Mouse (Mus musculus): ENCODE data around the gene 1700020N01Rik. TPM values are rescaled to one million over a fixed set of nuclear protein-coding genes. Genes with fewer than 3 reads are reported as not detected.

1700020N01Rik gene
- polyA plus RNA-seq, 1 experiment from 2014 or later: not detected

DNA sequence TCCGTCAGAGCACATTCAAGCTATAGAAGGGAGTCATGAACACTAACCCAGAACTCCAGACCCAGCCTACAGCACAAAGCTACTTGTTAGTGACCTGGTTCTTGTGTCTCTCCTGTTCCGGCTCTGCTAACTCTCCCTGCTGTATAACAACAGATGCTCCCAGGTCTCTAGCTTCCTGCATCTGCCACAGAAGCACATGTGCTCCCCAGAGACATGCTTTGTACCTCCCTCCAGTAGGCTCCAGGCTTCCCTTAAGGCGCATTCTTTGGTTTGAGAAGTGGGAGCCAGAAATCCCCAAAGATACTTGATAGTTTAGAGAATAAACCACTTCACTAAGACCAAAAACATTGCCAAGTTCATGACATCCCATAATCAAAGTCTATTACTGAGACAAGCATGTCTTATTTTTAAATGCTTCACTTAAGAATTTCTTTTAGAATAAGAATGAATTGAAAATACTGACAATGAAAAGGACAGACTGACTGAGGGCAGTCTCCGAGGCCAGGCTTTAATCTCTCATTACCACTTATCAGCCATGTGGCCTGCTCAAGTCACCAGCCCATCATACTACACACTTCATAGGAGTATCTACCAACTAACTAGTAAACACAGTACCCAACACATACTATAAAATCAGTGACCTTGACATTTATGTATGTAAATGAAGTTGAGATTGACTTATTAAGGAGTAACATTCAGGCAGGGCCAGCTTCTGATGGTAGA lies 43.2 kb downstream of the 1700020N01Rik start:
- H3K9ac ChIP-seq (ENCODE audit: low read depth, low read length): no peak overlapping the region
- WGBS: 81% methylated on average over 4 of the region's 4 CpGs
- H3K4me3 ChIP-seq (ENCODE audit: low read depth, low read length): no peak overlapping the region
- no peaks in the 10 kb centered on the region for H3K9me3 ChIP-seq (replicated peaks; ENCODE audit: control insufficient read depth, low read length, poor library complexity, severe bottlenecking)
- ATAC-seq: no peak
- no peaks in the 10 kb centered on the region for H3K27me3 ChIP-seq (ENCODE audit: control insufficient read depth, insufficient read depth, low read depth, low read length)
- H3K27ac ChIP-seq (ENCODE audit: low read length): no peak overlapping the region
- H3K4me2 ChIP-seq (ENCODE audit: low read length): no peak overlapping the region
- no peaks in the 10 kb centered on the region for H3K4me1 ChIP-seq (ENCODE audit: control insufficient read depth, insufficient read depth, low read length)
- H3K36me3 ChIP-seq (ENCODE audit: control insufficient read depth, insufficient read depth, low read length): no peaks in the 10 kb centered on the region

- H3K27me3 ChIP-seq (ENCODE audit: control insufficient read depth, insufficient read depth, low read depth, low read length): no peaks in the 10 kb centered on the region
- H3K4me2 ChIP-seq (ENCODE audit: low read length): no peak overlapping the region
- H3K4me1 ChIP-seq (ENCODE audit: control insufficient read depth, insufficient read depth, low read length): no peaks in the 10 kb centered on the region
- H3K27ac ChIP-seq (ENCODE audit: low read length): no peak overlapping the region
- no peaks in the 10 kb centered on the region for H3K9me3 ChIP-seq (replicated peaks; ENCODE audit: control insufficient read depth, low read length, poor library complexity, severe bottlenecking)
- WGBS: 77% methylated on average over 6 of the region's 6 CpGs
- no peak overlapping the region for H3K4me3 ChIP-seq (ENCODE audit: low read depth, low read length)
- ATAC-seq: no peak
- no peak overlapping the region for H3K9ac ChIP-seq (ENCODE audit: low read depth, low read length)
- H3K36me3 ChIP-seq (ENCODE audit: control insufficient read depth, insufficient read depth, low read length): no peaks in the 10 kb centered on the region
Measured at GRCm38 (mm10) chr10:21636711-21637081, 43.8 kb downstream of the 1700020N01Rik start.

DNA sequence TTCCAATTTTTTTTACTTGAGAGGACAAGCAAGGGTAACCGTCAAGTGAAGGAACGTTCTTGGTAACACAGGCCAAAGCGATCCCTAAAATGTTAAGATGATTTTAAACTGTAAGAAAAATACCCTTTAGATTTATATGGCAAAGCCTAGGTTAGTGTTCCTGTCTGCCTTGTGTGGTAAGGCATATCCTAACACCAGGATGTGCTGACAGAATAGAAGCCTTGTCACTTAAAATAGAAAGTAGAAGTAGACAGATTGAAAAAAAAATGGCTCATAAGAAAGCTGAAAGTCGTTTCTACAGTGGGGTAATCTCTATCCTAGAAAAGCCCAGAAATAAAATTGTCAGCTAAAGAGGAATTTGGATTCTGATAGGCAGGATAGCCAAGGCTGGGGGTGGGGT lies 58.4 kb downstream of the 1700020N01Rik start:
- H3K4me3 ChIP-seq (ENCODE audit: low read depth, low read length): no peak overlapping the region
- 86% methylated on average over 4 of the region's 4 CpGs for WGBS
- no peaks in the 10 kb centered on the region for H3K27me3 ChIP-seq (ENCODE audit: control insufficient read depth, insufficient read depth, low read depth, low read length)
- H3K36me3 ChIP-seq (ENCODE audit: control insufficient read depth, insufficient read depth, low read length): no peaks in the 10 kb centered on the region
- no peak for ATAC-seq
- H3K4me2 ChIP-seq (ENCODE audit: low read length): no peak overlapping the region
- H3K9me3 ChIP-seq (replicated peaks; ENCODE audit: control insufficient read depth, low read length, poor library complexity, severe bottlenecking): no peaks in the 10 kb centered on the region; the same call in 1 of the 2 replicates
- no peak overlapping the region for H3K27ac ChIP-seq (ENCODE audit: low read length)
- no peak overlapping the region for H3K9ac ChIP-seq (ENCODE audit: low read depth, low read length)
- no peaks in the 10 kb centered on the region for H3K4me1 ChIP-seq (ENCODE audit: control insufficient read depth, insufficient read depth, low read length)

- no peak overlapping the region for H3K4me2 ChIP-seq (ENCODE audit: low read length)
- no peak overlapping the region for H3K9ac ChIP-seq (ENCODE audit: low read depth, low read length)
- H3K27me3 ChIP-seq (ENCODE audit: control insufficient read depth, insufficient read depth, low read depth, low read length): no peaks in the 10 kb centered on the region
- 88% methylated on average over 24 of the region's 24 CpGs for WGBS
- no peaks in the 10 kb centered on the region; the same call in 1 of the 2 replicates for H3K9me3 ChIP-seq (replicated peaks; ENCODE audit: control insufficient read depth, low read length, poor library complexity, severe bottlenecking)
- ATAC-seq: no peak
- H3K4me1 ChIP-seq (ENCODE audit: control insufficient read depth, insufficient read depth, low read length): no peaks in the 10 kb centered on the region
- H3K27ac ChIP-seq (ENCODE audit: low read length): no peak overlapping the region
- no peaks in the 10 kb centered on the region for H3K36me3 ChIP-seq (ENCODE audit: control insufficient read depth, insufficient read depth, low read length)
- no peak overlapping the region for H3K4me3 ChIP-seq (ENCODE audit: low read depth, low read length)
Measured at GRCm38 (mm10) chr10:21652426-21653345, 59.7 kb downstream of the 1700020N01Rik start.

DNA sequence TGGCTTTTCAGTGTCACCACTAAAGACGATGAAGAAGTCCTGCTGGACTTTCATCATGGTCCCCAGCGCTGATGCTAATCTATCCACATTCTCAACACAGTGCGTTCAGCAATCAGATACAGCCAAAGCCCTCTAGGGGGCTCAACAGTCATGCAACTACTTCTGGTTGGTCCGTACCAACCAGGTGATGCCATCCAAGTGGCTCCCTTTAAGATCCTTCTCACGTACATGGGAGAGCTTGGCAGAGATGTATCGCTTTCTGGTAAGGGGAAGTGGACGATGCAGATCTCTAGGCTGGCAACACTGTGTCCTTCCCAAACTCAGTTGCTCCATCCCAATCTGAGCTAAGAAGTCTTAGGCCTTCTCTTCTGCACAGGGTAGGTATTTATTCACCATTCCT lies 60.5 kb downstream of the 1700020N01Rik start:
- H3K27me3 ChIP-seq (ENCODE audit: control insufficient read depth, insufficient read depth, low read depth, low read length): no peaks in the 10 kb centered on the region
- H3K4me1 ChIP-seq (ENCODE audit: control insufficient read depth, insufficient read depth, low read length): no peaks in the 10 kb centered on the region
- H3K27ac ChIP-seq (ENCODE audit: low read length): no peak overlapping the region
- no peak overlapping the region for H3K9ac ChIP-seq (ENCODE audit: low read depth, low read length)
- no peaks in the 10 kb centered on the region for H3K36me3 ChIP-seq (ENCODE audit: control insufficient read depth, insufficient read depth, low read length)
- 91% methylated on average over 7 of the region's 7 CpGs for WGBS
- no peak for ATAC-seq
- no peak overlapping the region for H3K4me2 ChIP-seq (ENCODE audit: low read length)
- no peak overlapping the region for H3K4me3 ChIP-seq (ENCODE audit: low read depth, low read length)
- no peaks in the 10 kb centered on the region; the same call in 1 of the 2 replicates for H3K9me3 ChIP-seq (replicated peaks; ENCODE audit: control insufficient read depth, low read length, poor library complexity, severe bottlenecking)

GRCm38 (mm10) chr10:21659576-21660246 lies 66.8 kb downstream of the 1700020N01Rik start:
- no peak for ATAC-seq
- 77% methylated on average over 8 of the region's 8 CpGs for WGBS
- no peaks in the 10 kb centered on the region for H3K36me3 ChIP-seq (ENCODE audit: control insufficient read depth, insufficient read depth, low read length)
- no peaks in the 10 kb centered on the region for H3K4me1 ChIP-seq (ENCODE audit: control insufficient read depth, insufficient read depth, low read length)
- no peak overlapping the region for H3K4me3 ChIP-seq (ENCODE audit: low read depth, low read length)
- H3K9me3 ChIP-seq (replicated peaks; ENCODE audit: control insufficient read depth, low read length, poor library complexity, severe bottlenecking): no peaks in the 10 kb centered on the region; the same call in 1 of the 2 replicates
- H3K27me3 ChIP-seq (ENCODE audit: control insufficient read depth, insufficient read depth, low read depth, low read length): no peaks in the 10 kb centered on the region
- no peak overlapping the region for H3K4me2 ChIP-seq (ENCODE audit: low read length)
- H3K27ac ChIP-seq (ENCODE audit: low read length): no peak overlapping the region
- no peak overlapping the region for H3K9ac ChIP-seq (ENCODE audit: low read depth, low read length)

DNA sequence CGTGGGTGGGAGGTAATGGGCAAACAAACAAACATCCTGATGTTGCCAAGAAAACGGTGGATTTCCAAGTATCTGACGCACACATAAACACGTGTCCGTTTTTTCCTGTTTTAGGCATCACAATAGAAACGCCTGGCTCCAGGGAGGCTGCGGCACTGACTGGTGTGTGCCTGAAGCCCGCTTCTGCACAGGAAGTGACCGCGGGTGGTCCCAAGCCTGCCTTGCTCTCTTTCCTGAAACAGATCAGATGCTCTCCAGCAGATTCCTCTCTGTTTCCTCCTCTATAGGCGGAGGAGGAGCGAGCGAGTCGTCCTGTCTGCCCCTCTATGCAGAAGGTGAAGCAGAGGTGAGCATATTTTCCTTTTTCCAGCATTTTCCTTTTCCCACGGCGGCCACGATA lies 76.0 kb downstream of the 1700020N01Rik start:
- Histone ChIP-seq H3K27me3 (ENCODE audit: control insufficient read depth, insufficient read depth, low read depth, low read length) (no peaks in the 10 kb centered on the region), H3K27ac (ENCODE audit: low read length) (no peak overlapping the region), H3K4me2 (ENCODE audit: low read length) (no peak overlapping the region), H3K4me1 (ENCODE audit: control insufficient read depth, insufficient read depth, low read length) (no peaks in the 10 kb centered on the region), H3K9me3 (replicated peaks; ENCODE audit: control insufficient read depth, low read length, poor library complexity, severe bottlenecking) (no peaks in the 10 kb centered on the region), H3K4me3 (ENCODE audit: low read depth, low read length) (no peak overlapping the region), H3K36me3 (ENCODE audit: control insufficient read depth, insufficient read depth, low read length) (no peaks in the 10 kb centered on the region), H3K9ac (ENCODE audit: low read depth, low read length) (no peak overlapping the region)
- ATAC-seq: no peak
- WGBS: 59% methylated on average over 17 of the region's 17 CpGs

DNA sequence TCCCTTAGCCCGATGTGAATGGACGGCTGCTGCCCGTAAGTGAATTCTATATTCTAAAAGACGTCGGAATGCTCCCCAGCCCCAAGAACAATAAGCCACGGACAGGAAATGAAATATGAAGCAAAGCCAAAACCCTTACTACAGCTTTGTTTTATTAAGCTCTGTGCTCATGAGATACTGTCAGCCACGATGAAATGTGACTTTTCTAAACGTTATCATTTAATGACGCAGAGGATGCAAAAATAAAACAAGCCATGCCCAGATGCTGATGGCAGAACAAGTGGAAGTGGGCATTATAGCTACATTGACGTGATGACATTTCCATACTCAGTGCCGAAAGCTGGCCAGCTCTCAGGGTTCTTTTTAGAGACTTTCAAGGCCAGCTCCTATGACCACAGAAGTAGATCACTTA lies 76.8 kb downstream of the 1700020N01Rik start:
- H3K4me1 ChIP-seq (ENCODE audit: control insufficient read depth, insufficient read depth, low read length): no peaks in the 10 kb centered on the region
- no peak overlapping the region for H3K9ac ChIP-seq (ENCODE audit: low read depth, low read length)
- H3K27me3 ChIP-seq (ENCODE audit: control insufficient read depth, insufficient read depth, low read depth, low read length): no peaks in the 10 kb centered on the region
- WGBS: 73% methylated on average over 11 of the region's 11 CpGs
- no peak for ATAC-seq
- no peak overlapping the region for H3K4me2 ChIP-seq (ENCODE audit: low read length)
- H3K36me3 ChIP-seq (ENCODE audit: control insufficient read depth, insufficient read depth, low read length): no peaks in the 10 kb centered on the region
- H3K4me3 ChIP-seq (ENCODE audit: low read depth, low read length): no peak overlapping the region
- no peak overlapping the region for H3K27ac ChIP-seq (ENCODE audit: low read length)
- no peaks in the 10 kb centered on the region for H3K9me3 ChIP-seq (replicated peaks; ENCODE audit: control insufficient read depth, low read length, poor library complexity, severe bottlenecking)
